Mouse (Mus musculus): ENCODE measurements around the gene Stac3.
A peak's percentile ranks its signal among the peaks of the same experiment; 100 is the strongest.

Stac3 gene

DNA sequence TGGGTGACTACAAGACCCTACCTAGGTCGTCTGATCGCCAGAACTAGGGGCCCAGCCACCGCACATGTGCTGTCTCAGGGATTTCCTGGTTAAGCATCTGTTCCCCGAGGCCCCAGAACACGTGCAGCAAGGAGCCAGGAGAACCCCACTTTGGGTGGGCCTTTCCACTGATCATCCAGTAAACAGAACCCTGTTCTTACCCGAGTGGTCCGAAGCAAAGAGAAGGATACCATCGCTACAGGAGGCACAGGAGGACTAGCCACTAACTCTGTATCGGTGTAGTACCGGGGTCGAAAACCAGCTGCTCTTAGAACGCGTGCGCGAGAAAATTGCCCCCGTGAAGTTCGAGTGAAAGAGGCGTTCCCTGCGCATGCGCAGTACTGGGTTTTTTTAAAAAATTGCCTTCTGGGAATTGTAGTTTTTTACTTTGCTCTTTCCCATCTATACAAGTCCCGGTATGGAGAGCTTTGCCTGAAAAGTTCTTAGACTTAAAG, 20.6 kb downstream of the Stac3 start, which contains the start of gene Shmt2:
Shmt2 (minus strand) TSS at position 357 of the 494 bp plus-strand sequence.
- DNase-seq (ENCODE audit: low spot score in 2 of 2): peak; percentile 74 to 88

DNA sequence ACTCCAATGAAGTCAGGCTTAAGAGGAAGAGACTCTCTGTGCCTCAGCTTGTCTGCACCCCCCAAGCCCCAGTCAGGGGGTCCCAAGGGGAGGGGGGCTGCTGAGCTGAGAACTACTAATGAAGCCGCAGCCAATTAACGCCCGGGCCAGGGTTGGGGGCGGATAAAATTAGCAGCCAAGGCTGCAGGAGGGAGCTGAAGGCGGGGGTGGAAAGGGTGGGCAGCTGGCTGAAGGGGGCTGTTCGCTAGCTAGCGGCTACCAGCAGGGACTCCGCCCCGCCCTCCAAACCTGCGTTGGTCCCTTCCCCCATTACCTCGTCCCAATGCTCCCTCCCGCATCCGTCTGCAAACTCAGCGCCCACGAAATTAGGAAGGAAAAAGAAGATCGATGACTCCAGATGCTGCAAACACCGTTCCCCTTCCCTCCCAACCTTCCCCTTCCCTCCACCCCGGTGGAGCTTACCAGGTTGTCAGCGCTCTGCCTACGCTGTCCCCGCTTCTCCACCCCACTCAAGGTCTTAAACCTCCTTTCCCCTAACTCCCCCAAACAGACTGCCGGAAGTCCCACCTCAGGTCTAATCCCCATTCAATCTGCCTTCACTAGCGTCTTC, 23.3 kb downstream of the Stac3 start:
- DNase-seq (ENCODE audit: low spot score in 2 of 2): no peak

DNA sequence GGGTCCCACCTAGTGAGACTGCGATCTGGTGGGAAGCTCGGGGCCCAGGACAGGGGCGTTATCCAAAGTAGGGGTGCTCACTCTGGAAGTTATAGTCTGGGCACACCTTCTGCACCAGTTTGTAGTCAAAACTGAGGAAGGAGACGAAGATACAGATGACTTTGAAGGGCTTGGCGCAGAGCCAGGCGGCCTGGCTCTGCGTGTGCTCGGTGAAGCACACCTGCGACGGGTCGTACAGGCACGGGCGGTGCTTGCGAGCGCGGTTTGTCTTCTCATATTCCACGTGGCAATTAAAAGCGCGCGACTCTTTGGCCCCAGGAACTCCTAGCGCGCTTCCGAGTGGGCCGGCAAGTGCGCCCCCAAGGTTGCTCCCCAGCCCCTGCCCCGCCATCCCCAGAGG, 24.6 kb downstream of the Stac3 start:
- no peak for DNase-seq (ENCODE audit: low spot score in 2 of 2)

DNA sequence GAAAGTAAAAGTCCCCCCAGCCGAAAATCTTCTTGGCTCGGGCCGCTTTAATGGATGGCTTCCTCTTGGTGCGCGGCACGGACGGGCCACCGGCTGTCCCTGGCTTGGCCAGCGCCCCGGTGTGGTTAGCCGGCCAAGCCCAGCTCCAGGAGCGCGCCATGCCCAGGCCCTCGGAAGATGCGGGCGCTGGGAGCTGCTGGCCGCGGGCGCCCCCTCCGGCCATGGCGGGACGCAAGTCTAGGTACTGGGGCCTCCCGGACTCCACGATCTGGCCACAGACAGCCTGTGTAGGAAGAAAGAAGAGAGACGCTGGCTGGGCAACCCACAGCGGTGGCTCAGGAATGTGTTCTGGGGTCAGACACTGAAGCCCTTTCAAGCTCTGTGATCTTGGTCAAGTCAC, 25.2 kb downstream of the Stac3 start:
- peak in 1 of 2 experiments; percentile 65 for DNase-seq (ENCODE audit: low spot score in 2 of 2)

DNA sequence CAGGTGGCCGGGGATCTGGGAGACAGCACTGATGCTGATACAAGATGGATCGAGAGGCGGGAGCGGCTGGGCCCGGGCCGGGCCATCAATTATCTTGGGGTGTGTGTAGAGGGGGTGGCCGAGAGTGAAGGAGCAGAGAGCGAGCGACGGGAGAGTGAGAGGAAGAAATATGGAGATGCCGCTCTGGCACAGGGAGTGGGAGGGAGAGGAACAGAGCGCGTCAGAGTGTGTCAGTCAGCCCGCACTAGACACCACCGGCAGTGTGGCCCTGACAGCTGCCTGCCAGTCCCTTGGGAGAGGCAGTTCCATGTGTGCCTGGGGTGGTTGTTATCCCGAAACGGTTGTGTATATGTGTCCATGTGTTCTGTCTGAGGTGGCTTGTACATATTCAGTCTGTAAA, 26.0 kb downstream of the Stac3 start:
- DNase-seq (ENCODE audit: low spot score in 2 of 2): no peak

DNA sequence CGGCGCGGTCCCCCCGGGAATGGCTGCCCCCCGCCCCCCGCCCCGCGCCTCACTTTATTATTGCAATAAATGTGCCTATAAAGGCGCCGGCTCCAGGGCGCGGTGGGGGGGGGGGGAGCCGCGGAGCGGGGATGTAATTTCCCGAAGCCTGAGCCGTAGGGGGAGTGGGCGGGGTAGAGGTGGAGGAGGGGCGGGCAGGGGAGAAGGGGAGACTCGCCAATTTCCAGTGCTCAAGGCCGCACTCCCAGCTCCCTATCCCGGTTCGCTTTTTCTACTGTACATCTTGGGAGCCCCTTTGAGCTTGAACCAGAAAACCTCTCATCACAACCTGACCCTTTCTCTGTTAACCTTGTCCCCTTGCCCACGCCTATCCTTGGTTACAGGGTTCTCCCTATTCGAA, 29.5 kb downstream of the Stac3 start:
- DNase-seq (ENCODE audit: low spot score in 2 of 2): no peak

DNA sequence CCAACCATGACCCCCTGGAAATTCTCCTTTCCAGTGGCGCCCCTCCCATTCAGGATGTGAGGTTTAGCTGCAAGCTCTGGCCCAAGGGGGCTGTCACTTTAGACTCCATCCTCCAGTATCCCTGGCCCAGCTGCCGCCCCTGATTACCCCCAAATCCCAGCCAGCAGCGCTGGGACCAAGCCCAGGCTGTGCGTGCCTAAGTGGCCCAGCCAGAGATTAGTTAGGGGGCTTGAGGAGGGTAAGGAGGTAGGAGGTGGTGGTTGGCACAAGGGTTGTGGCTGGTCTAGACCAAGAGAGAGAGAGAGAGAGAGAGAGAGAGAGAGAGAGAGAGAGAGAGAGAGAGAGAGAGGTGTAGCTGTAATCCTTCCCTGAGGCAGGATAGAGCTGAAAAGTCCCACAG, 30.1 kb downstream of the Stac3 start:
- no peak for DNase-seq (ENCODE audit: low spot score in 2 of 2)

DNA sequence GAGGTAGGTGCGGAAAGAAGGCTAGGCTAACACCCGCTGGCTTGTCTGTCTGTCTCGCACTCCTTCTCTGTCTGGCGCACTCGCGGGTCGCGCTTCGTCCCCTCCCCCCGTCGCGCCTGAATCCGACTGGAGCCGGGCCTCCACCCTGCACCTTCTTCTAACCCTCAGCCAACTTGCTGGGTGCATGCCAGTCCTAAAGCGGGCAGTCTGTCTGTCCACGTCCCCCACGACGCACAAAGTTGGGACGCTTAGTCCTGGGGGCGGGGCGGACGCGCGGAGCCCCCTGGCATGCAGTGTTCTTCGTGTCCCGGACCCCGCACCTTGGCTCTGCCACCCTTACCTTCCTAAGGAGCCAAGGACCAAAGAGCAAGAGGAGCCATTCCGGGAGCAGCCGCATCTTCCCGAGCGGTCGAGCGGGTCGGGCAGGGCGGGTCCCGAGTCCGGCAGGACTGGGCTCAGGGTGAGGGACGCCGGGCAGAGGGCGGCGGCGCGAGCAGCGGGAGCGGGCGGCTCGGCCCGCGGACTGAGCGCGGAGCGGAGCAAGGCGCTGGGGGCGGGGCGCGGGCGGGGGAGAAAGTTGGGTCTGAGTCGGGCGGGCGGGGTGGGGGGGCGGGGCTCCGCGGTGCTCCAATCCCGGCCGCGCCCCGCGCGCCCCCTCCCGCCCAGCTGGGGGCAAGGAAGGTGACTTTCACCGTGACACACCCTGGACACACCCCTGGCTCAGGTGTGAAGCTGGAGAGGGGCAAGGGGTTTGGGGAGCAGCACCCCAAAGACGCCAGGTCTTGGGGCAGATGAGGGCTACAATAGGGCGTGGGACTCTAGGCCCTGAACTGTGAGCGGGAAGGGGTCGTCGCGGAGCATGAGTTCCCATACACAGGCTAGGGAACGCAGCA, 32.8 kb downstream of the Stac3 start, which contains the start of gene Nxph4:
Nxph4 (minus strand) TSS at position 524 of the 893 bp plus-strand sequence.
- no peak for DNase-seq (ENCODE audit: low spot score in 2 of 2)

DNA sequence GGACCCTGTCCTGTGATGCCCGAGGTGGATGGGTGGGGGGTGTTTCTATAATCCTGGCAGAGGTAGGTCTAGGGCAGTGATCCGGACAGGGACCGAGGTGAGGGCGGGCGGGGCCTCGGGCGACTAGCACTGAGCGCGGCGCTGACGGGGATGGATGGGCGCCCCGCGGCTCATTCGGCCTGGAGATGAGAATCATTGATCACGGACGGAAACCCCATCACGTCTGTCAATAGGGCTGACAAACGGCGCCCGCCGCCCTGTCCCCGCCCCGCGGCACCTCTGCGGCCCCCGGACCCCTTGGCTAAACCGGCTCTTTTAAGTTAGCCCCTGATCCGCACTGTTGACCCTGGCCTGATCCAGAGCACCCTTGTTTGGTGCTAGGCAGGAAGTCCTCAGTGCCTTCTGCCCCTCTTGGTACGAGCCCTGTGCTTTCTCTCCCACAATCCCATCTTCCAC, 33.5 kb downstream of the Stac3 start:
- DNase-seq (ENCODE audit: low spot score in 2 of 2): no peak

DNA sequence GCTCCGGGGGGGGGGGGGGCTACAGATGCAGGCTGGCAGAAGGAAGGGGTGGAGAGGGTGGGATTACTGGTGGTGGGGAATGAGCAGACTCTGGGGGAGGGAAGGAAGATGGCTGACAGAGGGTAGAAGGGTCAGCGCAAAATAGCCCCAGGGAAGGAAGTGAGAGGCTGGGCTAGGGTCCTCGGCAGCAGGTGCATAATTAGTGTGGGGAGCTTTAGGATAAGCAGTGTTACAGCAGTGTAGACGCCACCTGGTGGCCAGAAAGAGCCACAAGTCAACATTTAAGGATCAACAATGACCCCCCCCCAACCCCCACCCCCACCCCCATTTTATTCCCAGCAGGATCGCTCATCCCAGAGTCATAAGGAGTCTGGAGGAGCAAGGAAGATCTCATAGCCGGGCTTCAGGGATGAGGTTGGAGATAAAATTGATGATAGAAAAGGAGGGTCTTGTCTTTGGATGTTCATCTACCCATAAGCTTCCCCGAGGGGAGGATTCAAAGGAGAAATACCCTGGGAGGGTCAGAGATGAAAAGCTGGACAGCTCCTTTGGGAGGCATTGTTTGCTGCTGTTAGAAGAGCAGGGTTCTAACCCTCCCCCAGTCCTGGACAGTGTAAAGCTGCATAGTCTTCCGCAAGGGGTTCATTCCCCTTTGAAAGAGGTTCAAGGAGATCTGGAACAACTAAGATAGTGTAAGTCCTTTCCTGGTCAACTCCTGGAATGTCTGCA, 35.3 kb downstream of the Stac3 start:
- peak in 1 of 2 experiments; percentile 60 for DNase-seq (ENCODE audit: low spot score in 2 of 2)

DNA sequence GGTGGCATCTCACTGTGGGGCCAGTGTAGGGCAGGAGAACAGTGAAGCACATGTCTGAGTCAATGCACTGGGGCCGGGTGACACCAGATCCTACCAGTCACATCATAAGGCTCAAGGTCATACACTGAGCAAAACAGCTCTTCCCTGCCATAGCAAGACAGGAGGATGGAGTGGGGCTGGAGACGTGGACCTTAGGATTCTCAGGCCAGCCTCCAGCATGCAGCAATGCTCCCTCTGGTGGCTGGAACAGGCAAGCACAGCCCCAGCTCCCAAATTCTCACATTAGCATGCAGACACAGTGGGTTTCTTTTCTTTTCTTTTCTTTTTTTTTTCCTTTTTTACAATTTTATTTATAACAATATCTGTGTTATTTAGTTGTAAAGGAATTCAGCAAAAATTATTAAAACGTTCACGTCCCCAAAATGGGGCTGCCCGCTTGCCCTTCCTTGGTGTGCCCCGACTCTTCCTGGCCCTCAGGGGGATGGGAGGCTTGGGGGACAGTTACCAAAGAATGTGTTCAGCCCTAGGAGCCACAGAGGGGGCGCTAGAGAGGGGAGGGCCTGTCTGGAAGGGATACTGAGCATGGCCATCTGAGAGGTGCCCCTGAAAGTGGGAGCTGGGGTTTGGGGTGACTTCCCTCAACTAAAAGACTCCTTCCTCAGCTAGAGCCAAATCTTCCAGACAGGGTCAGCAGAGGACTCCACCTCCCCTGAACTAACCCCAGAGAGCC, 36.5 kb downstream of the Stac3 start:
- peak; percentile 63 to 81 for DNase-seq (ENCODE audit: low spot score in 2 of 2)

DNA sequence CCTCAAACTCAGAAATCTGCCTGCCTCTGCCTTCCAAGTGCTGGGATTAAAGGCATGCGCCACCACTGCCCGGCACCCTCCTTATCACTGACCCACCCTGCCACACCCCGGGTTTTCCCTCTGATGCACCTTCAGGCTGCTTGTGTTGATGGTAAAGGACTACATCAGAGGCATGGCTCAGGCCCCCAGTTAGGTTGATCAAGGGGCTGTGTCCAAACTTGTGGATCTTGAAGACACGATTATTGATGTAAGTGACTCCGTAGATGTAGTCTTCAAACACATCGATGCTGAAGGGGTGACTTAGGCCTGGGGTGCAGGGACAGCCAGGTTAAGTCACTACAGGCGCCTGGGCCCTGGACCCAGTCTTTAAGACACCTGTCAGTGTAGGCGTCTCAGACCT, 40.0 kb downstream of the Stac3 start:
- no peak for DNase-seq (ENCODE audit: low spot score in 2 of 2)

DNA sequence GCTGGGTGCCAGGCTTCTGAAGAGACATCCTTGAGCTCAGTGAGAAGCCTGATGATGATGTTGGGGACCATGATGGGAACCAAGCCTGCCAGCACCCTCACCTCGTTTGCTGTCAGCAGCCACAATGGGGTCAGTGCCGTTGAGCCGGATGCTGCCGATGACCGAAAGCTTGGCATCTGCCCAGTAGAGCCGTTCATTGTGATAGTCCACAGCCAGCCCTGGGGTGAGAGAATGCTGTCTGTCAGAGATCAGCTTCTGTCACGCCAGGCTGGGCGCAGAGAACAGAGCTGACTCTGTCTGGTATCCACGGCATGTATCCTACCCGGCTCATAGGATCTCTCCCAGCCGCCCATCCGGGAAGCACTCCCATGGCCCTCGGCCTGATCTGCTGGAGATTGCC, 40.6 kb downstream of the Stac3 start:
- no peak for DNase-seq (ENCODE audit: low spot score in 2 of 2)

DNA sequence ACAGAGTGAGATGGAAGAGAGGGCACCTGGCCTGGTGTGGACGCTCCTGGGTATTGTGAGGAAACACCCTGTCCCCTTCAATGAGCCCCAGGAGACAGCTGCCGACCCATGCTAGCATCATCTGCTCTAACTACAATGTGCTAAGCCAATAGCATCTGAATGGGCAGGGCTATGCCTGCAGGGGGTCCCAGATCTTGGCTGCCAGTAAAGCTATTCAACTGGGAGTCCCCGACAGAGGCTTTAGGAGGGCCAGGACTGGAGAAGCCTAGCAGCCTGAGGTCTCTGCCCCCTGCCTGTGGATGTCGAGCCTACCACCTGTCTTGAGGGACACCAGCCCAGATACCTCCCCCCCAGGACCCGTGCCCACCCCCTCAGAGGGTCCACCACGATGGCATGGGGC, 41.2 kb downstream of the Stac3 start:
- DNase-seq (ENCODE audit: low spot score in 2 of 2): no peak

DNA sequence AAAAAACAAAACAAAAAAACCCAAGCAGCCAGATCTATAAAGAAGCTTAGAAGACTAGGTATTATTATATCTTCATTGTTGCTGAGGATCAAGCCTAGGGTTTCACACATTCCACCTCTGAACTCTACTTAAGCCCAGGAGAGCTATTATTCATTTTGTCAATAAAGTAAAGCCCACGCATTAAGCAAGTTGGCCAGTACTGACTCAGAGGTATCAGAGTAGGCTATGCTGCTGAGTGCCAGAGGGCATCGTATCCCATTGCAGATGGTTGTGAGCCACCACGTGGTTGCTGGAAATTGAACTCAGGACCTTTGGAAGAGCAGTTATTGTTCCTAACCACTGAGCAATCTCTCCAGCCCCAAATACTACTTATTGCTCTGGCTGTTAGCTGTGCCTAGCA, 42.4 kb downstream of the Stac3 start:
- no peak for DNase-seq (ENCODE audit: low spot score in 2 of 2)

DNA sequence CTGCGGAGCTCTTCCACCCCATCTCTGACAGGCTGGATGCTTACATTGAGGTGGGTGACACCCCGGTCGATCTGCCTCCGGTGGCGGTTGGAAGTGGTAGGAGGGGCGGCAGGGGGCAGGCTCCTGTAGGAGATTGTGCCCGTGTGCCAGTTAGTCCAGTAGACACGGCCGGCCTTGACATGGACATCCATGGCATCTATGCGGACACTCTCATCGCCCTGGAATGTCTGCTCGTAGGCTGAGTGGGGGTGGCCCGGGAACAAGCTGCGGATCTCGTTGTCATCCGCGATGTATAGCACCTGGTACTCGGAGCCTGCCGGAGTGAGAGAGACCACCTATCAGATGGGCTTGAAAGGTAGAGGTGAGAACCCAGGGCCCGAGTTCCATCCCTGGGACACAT, 42.9 kb downstream of the Stac3 start:
- DNase-seq (ENCODE audit: low spot score in 2 of 2): no peak

DNA sequence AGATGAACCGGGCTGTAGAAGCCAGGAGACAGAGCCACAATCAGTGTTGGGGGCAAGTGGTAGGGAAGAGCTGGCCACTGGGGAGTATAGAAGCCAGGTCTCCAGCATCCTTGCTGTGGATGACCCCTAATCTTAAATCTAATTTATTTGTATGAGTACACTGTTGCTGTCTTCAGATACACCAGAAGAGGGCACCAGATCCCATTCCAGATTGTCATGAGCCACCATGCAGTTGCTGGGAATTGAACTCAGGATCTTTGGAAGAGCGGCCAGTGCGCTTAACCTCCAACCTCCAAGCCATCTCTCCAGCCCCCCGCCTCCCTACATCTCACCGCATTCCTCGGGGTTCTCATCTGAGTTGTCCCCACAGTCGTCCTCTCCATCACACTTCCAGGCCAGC, 45.0 kb downstream of the Stac3 start:
- DNase-seq (ENCODE audit: low spot score in 2 of 2): no peak

DNA sequence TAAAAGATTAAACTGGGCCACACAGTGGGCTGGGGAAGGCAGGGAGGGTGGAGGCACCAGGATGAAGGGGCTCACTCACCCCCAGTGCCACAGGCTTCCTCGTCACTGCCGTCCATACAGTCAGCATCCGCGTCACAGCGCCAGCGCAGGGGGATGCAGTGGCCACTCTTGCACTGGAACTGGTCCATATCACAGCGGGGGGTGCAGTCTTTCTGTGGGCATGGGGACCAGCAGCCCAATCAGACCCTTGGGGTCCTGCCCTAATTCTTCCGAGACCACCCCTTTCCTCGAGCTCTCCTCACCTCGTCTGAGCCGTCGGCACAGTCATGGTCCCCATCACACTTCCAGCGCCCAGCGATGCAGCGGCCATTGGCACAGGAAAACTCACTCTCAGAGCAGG, 46.8 kb downstream of the Stac3 start:
- no peak for DNase-seq (ENCODE audit: low spot score in 2 of 2)

DNA sequence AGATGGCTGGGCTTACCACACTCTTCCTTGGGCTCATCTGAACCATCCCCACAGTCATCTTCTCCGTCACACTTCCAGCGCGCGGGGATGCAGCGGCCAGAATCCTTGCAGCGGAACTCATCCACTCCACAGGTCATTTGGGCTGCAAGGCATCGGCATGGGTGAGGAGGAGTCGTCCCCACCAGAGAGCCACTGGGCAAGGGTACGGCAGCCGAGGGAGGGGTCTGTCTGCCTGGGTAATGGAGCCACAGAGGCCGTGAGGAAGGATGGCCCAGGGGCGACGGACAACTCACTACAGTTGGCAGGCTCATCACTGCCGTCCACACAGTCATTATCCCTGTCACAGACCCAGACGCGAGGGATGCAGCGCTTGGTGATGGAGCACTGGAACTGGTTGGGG, 48.4 kb downstream of the Stac3 start:
- no peak for DNase-seq (ENCODE audit: low spot score in 2 of 2)

DNA sequence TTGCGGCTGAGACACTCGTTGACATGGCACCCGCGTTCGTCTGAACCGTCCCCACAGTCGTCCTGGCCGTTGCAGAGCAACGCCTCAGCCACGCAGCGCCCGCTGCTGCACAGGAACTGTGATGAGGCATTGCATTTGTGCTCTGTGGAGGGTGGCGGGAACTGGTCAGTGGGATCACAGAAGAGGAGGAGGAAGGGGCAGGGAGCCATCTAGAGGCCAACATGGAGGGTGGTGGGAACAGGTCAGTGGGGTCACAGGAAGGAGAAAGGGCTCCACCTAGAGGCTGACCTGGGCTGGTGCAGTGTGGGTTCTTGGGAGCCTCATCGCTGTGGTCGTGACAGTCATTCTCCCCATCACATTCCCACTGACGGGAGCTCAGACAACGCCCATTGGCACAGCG, 54.2 kb downstream of the Stac3 start:
- DNase-seq (ENCODE audit: low spot score in 2 of 2): peak in 1 of 2 experiments; percentile 60

DNA sequence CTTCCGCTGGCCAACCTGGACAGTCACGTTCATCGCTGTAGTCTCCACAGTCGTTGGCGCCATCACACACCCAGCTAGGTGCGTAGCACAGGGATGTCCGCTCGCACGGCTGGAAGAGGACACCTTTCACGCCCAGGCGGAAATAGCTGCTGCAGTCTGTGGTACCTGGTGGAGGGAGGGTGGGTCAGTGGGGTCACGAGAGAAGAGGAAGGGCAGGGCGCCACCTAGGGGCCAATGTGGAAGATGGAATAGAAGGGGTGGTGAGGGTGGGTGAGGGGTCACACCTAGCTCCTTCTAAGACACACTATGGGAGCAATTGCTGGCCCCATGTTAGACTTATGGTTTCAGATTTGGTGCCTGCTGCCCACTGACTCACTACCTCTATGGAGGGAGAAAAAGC, 55.9 kb downstream of the Stac3 start:
- no peak for DNase-seq (ENCODE audit: low spot score in 2 of 2)

Measured in spleen, postnatal 10 days (tissue).